Comparison of ENCODE assay signal across 29 mouse cellular contexts in genomic region chr5:33125318-33125717, GRCm38 (mm10). TPM values are rescaled to one million over a fixed set of nuclear protein-coding genes. Genes with fewer than 3 reads are reported as not detected.
A peak's percentile ranks its signal among the peaks of the same experiment; 100 is the strongest.
DNase-seq lines count a peak whose midpoint lies in the region; ATAC-seq and TF ChIP-seq lines count a peak whose summit lies in the region.
"Had no signal": no experiment of that assay in that cellular context is flagged by ENCODE, and none has a peak within 500 bp of the region (broad histone marks: within the 10 kb centered on the region; RNA-seq: fewer than 3 reads in every experiment).

No protein-coding gene starts in this region.

- H3K27ac ChIP-seq in CH12.LX (ENCODE audit: insufficient read depth, low read depth), result no peak overlapping the region
- H3K27ac ChIP-seq in limb, embryonic 10.5 days, result no peak overlapping the region
- no peak overlapping the region for H3K27ac ChIP-seq in forebrain, embryonic 12.5 days
- H3K27ac ChIP-seq: embryonic facial prominence, embryonic 12.5 days; embryonic facial prominence, embryonic 15.5 days; forebrain, embryonic 15.5 days; heart, embryonic 15.5 days; hindbrain, embryonic 14.5 days; hindbrain, postnatal 0 days; intestine, embryonic 15.5 days had no signal

- in situ Hi-C loops in CH12.LX (cut with MboI; ENCODE audit: low pct_ligation_motif_present, low pct_unique_long_range_greater_than_20kb, low sequenced_read_pairs), result loop anchor here (25.0 kb wide), 1 partner anchor 188 kb away; no protein-coding TSS in a partner anchor

- H3K9ac ChIP-seq in CH12.LX (ENCODE audit: insufficient read depth, low read depth), result no peak overlapping the region
- H3K9ac ChIP-seq in forebrain, embryonic 12.5 days, result no peak overlapping the region
- H3K9ac ChIP-seq: embryonic facial prominence, embryonic 12.5 days; embryonic facial prominence, embryonic 15.5 days; forebrain, embryonic 15.5 days; heart, embryonic 12.5 days; heart, embryonic 15.5 days; hindbrain, embryonic 14.5 days; intestine, embryonic 15.5 days had no signal

- DNase-seq in CD4-positive helper T cell, adult 2 months (ENCODE audit: low read depth, low spot score), result peak; percentile 17
- DNase-seq in CH12.LX (ENCODE audit: extremely low read depth), result peak; percentile 61
- DNase-seq in limb, embryonic 10.5 days (ENCODE audit: low spot score), result peak; percentile 18
- DNase-seq in retina, embryonic 14.5 days (ENCODE audit: low spot score), result no peak
- no peak for DNase-seq in urinary bladder, postnatal 25 days (ENCODE audit: low spot score)
- DNase-seq: adrenal gland, adult 8-10 months; adrenal gland, postnatal 36 days; cerebellum, adult 18-20 months; cerebellum, adult 9-10 months; cerebellum, postnatal 25 days; gastrocnemius, postnatal 25 days; heart, adult 18-20 months; heart, postnatal 10 days; heart, postnatal 36 days; kidney, adult 11 months had no signal

- H3K36me3 ChIP-seq in CH12.LX (replicated peaks in 1 of 2; ENCODE audit: control insufficient read depth in 1 of 2, insufficient read depth in 1 of 2, low read length in 1 of 2), result no peaks in the 10 kb centered on the region
- H3K36me3 ChIP-seq in limb, embryonic 10.5 days, result no peaks in the 10 kb centered on the region
- no peaks in the 10 kb centered on the region for H3K36me3 ChIP-seq in forebrain, embryonic 12.5 days (replicated peaks)
- H3K36me3 ChIP-seq: embryonic facial prominence, embryonic 12.5 days; embryonic facial prominence, embryonic 15.5 days; forebrain, embryonic 15.5 days; heart, embryonic 12.5 days; heart, embryonic 15.5 days; intestine, embryonic 15.5 days had no signal

- H3K27me3 ChIP-seq in CH12.LX (replicated peaks), result no peaks in the 10 kb centered on the region
- no peaks in the 10 kb centered on the region for H3K27me3 ChIP-seq in limb, embryonic 10.5 days (ENCODE audit: low read depth, poor library complexity, severe bottlenecking)
- no peaks in the 10 kb centered on the region for H3K27me3 ChIP-seq in forebrain, embryonic 12.5 days
- H3K27me3 ChIP-seq: embryonic facial prominence, embryonic 12.5 days; embryonic facial prominence, embryonic 15.5 days; forebrain, embryonic 15.5 days; heart, embryonic 12.5 days; heart, embryonic 15.5 days; intestine, embryonic 15.5 days had no signal

- ATAC-seq in forebrain, embryonic 12.5 days (ENCODE audit: low FRiP score), result no peak
- ATAC-seq: activated CD4-positive, CD25-positive, alpha-beta regulatory T cell, adult 4 months; forebrain, embryonic 15.5 days; hindbrain, postnatal 0 days; intestine, embryonic 15.5 days had no signal

- TF ChIP-seq POLR2A in CH12.LX (IDR thresholded peaks at IDR 0.05; ENCODE audit: low read depth, low read length), result no peak

- no peak for TF ChIP-seq RAD21 in CH12.LX (IDR thresholded peaks at IDR 0.05; ENCODE audit: low read depth, low read length)

- H3K9me3 ChIP-seq in CH12.LX (replicated peaks; ENCODE audit: low read length), result no peaks in the 10 kb centered on the region
- H3K9me3 ChIP-seq in limb, embryonic 10.5 days (replicated peaks), result no peaks in the 10 kb centered on the region
- no peaks in the 10 kb centered on the region for H3K9me3 ChIP-seq in forebrain, embryonic 12.5 days
- H3K9me3 ChIP-seq: embryonic facial prominence, embryonic 12.5 days; embryonic facial prominence, embryonic 15.5 days; forebrain, embryonic 15.5 days; heart, embryonic 12.5 days; heart, embryonic 15.5 days; intestine, embryonic 15.5 days had no signal

- no peak overlapping the region for H3K4me2 ChIP-seq in CH12.LX (ENCODE audit: insufficient read depth, low read depth, poor library complexity, severe bottlenecking)
- no peak overlapping the region for H3K4me2 ChIP-seq in forebrain, embryonic 12.5 days
- H3K4me2 ChIP-seq: embryonic facial prominence, embryonic 12.5 days; embryonic facial prominence, embryonic 15.5 days; forebrain, embryonic 15.5 days; heart, embryonic 12.5 days; heart, embryonic 15.5 days; hindbrain, embryonic 14.5 days; intestine, embryonic 15.5 days had no signal

- dilution Hi-C loops in CH12.LX (cut with MboI; ENCODE audit: extremely low pct_ligation_motif_present, extremely low pct_unique_long_range_greater_than_20kb, low sequenced_read_pairs), result no loop called here

- no peak overlapping the region for H3K4me3 ChIP-seq in CH12.LX (replicated peaks in 1 of 3; ENCODE audit: low read depth in 2 of 3, low read length in 2 of 3, poor library complexity in 1 of 3)
- H3K4me3 ChIP-seq in limb, embryonic 10.5 days, result no peak overlapping the region
- H3K4me3 ChIP-seq in forebrain, embryonic 12.5 days (replicated peaks), result no peak overlapping the region
- H3K4me3 ChIP-seq: embryonic facial prominence, embryonic 12.5 days; embryonic facial prominence, embryonic 15.5 days; forebrain, embryonic 15.5 days; heart, embryonic 12.5 days; heart, embryonic 15.5 days; intestine, embryonic 15.5 days had no signal

- no peaks in the 10 kb centered on the region for H3K79me2 ChIP-seq in CH12.LX (replicated peaks; ENCODE audit: control insufficient read depth, extremely low read depth, insufficient read depth, poor library complexity, severe bottlenecking)

- 91% methylated on average over 4 of the region's 4 CpGs for WGBS in limb, embryonic 10.5 days
- 92% methylated on average over 4 of the region's 4 CpGs for WGBS in forebrain, embryonic 12.5 days

- TF ChIP-seq EP300 in CH12.LX (IDR thresholded peaks at IDR 0.05; ENCODE audit: low read length), result peak; percentile 82

- peaks cover 12 to 23% of the 10 kb centered on the region in 2 experiments for H3K4me1 ChIP-seq in CH12.LX (ENCODE audit: control insufficient read depth in 1 of 2, insufficient read depth in 2 of 2)
- H3K4me1 ChIP-seq in limb, embryonic 10.5 days, result peaks cover 4% of the 10 kb centered on the region; the same call in 1 of the 2 replicates
- no peaks in the 10 kb centered on the region for H3K4me1 ChIP-seq in forebrain, embryonic 12.5 days
- H3K4me1 ChIP-seq: embryonic facial prominence, embryonic 12.5 days; embryonic facial prominence, embryonic 15.5 days; forebrain, embryonic 15.5 days; heart, embryonic 12.5 days; heart, embryonic 15.5 days; intestine, embryonic 15.5 days had no signal

- no peak for TF ChIP-seq CTCF in CH12.LX (conservative IDR thresholded peaks at IDR 0.05 in 1 of 2, IDR thresholded peaks at IDR 0.05 in 1 of 2; ENCODE audit: low read depth in 2 of 2, low read length in 2 of 2)

TF ChIP-seq in CH12.LX, 34 proteins besides CTCF, POLR2A, EP300 and RAD21:
- TF ChIP-seq NRF1 (IDR thresholded peaks at IDR 0.05; ENCODE audit: low read depth, low read length) (peak; percentile 11; the same call in 1 of the 2 replicates), ETS1 (conservative IDR thresholded peaks at IDR 0.05; ENCODE audit: low read depth, low read length) (peak; percentile 31; the same call in 1 of the 2 replicates), JUND (conservative IDR thresholded peaks at IDR 0.05; ENCODE audit: low read depth, low read length) (peak; percentile 76), PAX5 (IDR thresholded peaks at IDR 0.05; ENCODE audit: low read length) (no peak), UBTF (IDR thresholded peaks at IDR 0.05; ENCODE audit: low read depth, low read length) (no peak), IRF4 (IDR thresholded peaks at IDR 0.05; ENCODE audit: low read depth, low read length) (0 out of 2 replicates have a peak, but pooled peaks have one; percentile 10), ZNF384 (IDR thresholded peaks at IDR 0.05; ENCODE audit: low read depth, low read length) (no peak), RCOR1 (conservative IDR thresholded peaks at IDR 0.05; ENCODE audit: low read depth, low read length) (no peak), SMC3 (IDR thresholded peaks at IDR 0.05; ENCODE audit: low read depth, low read length) (no peak), SIN3A (IDR thresholded peaks at IDR 0.05; ENCODE audit: low read length) (no peak), ZC3H11A (IDR thresholded peaks at IDR 0.05; ENCODE audit: low read depth, low read length) (no peak), CHD1 (IDR thresholded peaks at IDR 0.05; ENCODE audit: low read depth, low read length) (no peak), ZMIZ1 (IDR thresholded peaks at IDR 0.05; ENCODE audit: low read depth, low read length) (no peak), MXI1 (IDR thresholded peaks at IDR 0.05; ENCODE audit: low read depth, low read length) (no peak), MYC (IDR thresholded peaks at IDR 0.05; ENCODE audit: low read depth, low read length) (0 out of 2 replicates have a peak, but pooled peaks have one; percentile 34), KAT2A (IDR thresholded peaks at IDR 0.05; ENCODE audit: insufficient replicate concordance, low read length) (no peak), MAZ (IDR thresholded peaks at IDR 0.05; ENCODE audit: low read depth, low read length) (0 out of 2 replicates have a peak, but pooled peaks have one; percentile 18), E2F4 (IDR thresholded peaks at IDR 0.05; ENCODE audit: insufficient replicate concordance, low read depth, low read length) (no peak), ZKSCAN1 (IDR thresholded peaks at IDR 0.05; ENCODE audit: borderline replicate concordance, low read depth, low read length) (no peak), CHD2 (IDR thresholded peaks at IDR 0.05; ENCODE audit: low read length) (no peak), HCFC1 (IDR thresholded peaks at IDR 0.05; ENCODE audit: low read depth, low read length) (no peak), TBP (conservative IDR thresholded peaks at IDR 0.05; ENCODE audit: low read depth, low read length) (no peak), BHLHE40 (IDR thresholded peaks at IDR 0.05; ENCODE audit: low read depth, low read length) (0 out of 2 replicates have a peak, but pooled peaks have one; percentile 9), JUN (IDR thresholded peaks at IDR 0.05; ENCODE audit: insufficient read depth, low read depth, low read length) (peak; percentile 78), TCF12 (IDR thresholded peaks at IDR 0.05; ENCODE audit: low read depth, low read length) (peak; percentile 46; the same call in 1 of the 2 replicates), MAX (IDR thresholded peaks at IDR 0.05; ENCODE audit: low read length) (no peak), USF2 (conservative IDR thresholded peaks at IDR 0.05; ENCODE audit: low read depth, low read length) (no peak)

RNA-seq across cellular contexts. Expression of gene Slc5a1, which starts 21.3 kb away (rescaled TPM):
- 0.29 and 0.38 TPM in 2 replicates for total RNA-seq in CH12.LX (2012; rRNA removed)
- 0.14 and 0.30 TPM in 2 replicates for total RNA-seq in CH12.LX (2014; rRNA removed)
- polyA plus RNA-seq in CH12.LX (2012; ENCODE audit: insufficient read length, low read depth), result 0.19 and 0.33 TPM in 2 replicates
- polyA plus RNA-seq in limb, embryonic 10.5 days (2016; fragmentation: Nextera tagmentation; extraction: Ambion mirVana), result not detected in 2 replicates
- not detected in 2 replicates for polyA plus RNA-seq in forebrain, embryonic 12.5 days (2016; fragmentation: Nextera tagmentation; extraction: Ambion mirVana)
- total RNA-seq: adrenal gland, adult 8-10 months; adrenal gland, postnatal 36 days; common myeloid progenitor, adult 5-6 weeks; gastrocnemius, adult 8-10 months; gastrocnemius, postnatal 25 days had no signal
- polyA plus RNA-seq: activated CD4-positive, CD25-positive, alpha-beta regulatory T cell, adult 4 months; embryonic facial prominence, embryonic 12.5 days; forebrain, embryonic 11.5 days; forebrain, embryonic 15.5 days; heart, embryonic 12.5 days; heart, embryonic 15.5 days; hindbrain, embryonic 11.5 days had no signal

Comparison
In these comparisons a context has a peak if more than half of its experiments do, and no peak if none do; other contexts are left out.
1. DNase-seq: peak in CD4-positive helper T cell, adult 2 months (single experiment), CH12.LX (single experiment) and limb, embryonic 10.5 days (single experiment); none in retina, embryonic 14.5 days (single experiment) and urinary bladder, postnatal 25 days (single experiment).